Mouse (Mus musculus) erythroid progenitor cell, adult 5-6 weeks (primary cell): ENCODE data around the gene Med7. TPM values are rescaled to one million over a fixed set of nuclear protein-coding genes. Genes with fewer than 3 reads are reported as not detected.
"Not testable (repeated sequence)": the region's sequence is repeated elsewhere in the genome, so short reads cannot be mapped to it uniquely, and the experiment has no call there.

Experiments used
- ATAC-seq: replicated peaks from 2 replicates; pipeline ENCODE4 v1.8.0; 2016; ENCODE audit warnings: moderate number of reproducible peaks, mild to moderate bottlenecking, moderate TSS enrichment, inconsistent platforms; ENCODE audit not compliant: poor library complexity, low FRiP score, severe bottlenecking
- total RNA-seq, 2 experiments: library from RNA; stranded (forward) in 1 of 2; stranded (reverse) in 1 of 2; fragments of 150-400 nt in 1 of 2; fragments of 186-747, 209-891 nt in 1 of 2; gene quantifications; 2 replicates each; pipeline versions ENCODE4 v1.2.3 to v1.2.4; 2015 to 2017; ENCODE audit warnings: low replicate concordance in 2 of 2

The Med7 gene
- total RNA-seq, 2 experiments from 2014 or later: 65.5 to 166 TPM

DNA sequence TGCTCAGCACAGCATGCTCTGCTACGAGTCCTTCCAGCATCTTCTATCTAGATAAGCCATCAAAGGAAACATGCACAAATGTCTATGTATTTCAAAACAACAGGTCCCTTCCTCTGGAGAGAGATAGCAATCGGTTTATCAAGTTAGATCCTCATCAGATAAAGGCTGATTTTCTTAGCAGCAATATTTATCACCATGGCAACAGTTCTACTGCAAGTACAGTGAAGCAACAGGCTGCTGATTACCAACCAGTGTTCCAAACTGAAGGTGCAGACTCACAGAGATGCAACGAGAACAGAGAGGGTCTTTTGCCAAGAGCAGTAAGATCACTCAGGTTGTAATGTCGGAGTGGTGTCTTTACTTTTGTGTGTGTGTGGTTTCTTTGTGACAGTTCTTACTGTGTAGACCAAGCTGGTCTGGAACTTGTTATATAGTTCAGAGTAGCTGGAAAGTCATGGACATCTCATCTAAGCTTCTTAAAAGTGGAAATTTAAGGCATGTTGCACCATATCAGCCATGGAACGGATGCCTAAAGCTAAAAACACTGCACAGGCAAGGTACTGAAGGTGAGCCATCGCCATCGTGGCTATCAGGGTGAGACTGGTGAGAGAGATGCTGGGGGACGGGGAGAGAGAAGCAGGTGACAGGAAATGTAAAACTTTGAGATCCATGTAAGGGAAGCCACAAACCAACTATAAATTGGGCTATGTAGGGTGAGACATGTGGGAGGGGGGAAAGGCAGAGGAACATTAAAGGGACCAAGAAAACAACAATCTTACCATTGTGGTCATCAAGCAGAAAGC is 15.4 kb upstream of the Med7 start:
- ATAC-seq: no peak

GRCm38 (mm10) chr11:46428131-46428530 is 8.6 kb upstream of the Med7 start:
- ATAC-seq: not testable (repeated sequence)

DNA sequence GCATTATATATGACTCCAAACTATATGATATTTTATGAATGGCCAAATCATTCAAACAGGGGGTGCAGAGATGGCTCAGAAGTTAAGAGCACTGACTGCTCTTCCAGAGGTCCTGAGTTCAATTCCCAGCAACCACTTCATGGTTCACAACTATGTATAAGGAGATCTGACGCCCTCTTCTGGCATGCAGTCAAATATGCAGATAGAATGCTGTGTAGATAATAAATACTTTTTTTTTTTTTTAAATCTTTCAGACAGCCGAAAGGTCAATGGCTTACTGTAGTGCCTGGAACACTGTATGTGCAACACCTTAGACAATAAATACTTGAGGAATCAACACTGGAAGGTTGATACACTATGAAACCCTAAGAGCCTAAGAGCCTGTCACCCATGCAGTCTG is 6.6 kb upstream of the Med7 start:
- ATAC-seq: no peak

- peak; percentile 88 for ATAC-seq
These were observed 5.6 kb upstream of the Med7 start for GRCm38 (mm10) chr11:46431129-46431528.

GRCm38 (mm10) chr11:46435363-46435762 is 1.4 kb upstream of the Med7 start:
- ATAC-seq: no peak

DNA sequence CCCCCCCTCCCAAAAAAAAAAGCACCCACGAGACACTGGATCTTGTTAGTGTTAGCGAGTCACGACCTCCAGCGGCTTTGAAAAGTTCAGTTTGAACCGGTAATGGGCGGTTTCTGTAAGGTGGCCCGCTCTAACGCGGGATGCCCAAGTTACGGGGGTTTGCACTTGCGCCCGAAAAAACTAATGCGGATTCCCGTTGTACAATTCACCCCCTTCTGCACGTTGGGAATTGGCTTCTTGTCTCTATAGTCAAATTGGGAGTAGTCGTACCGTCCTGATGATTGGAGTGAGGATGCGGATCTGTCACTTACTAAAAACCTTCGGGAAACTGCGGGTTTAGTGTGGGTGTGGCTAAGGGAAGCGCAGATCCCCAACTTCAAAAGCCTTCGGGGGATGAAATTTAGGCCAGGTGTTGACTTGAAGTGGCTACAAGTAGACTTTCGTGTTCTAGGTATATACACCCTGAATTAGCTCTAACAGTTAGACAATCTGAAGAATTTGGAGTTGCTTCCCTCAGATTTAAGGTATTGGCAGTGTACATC is 805 bp downstream of the Med7 start:
- ATAC-seq: peak; percentile 66

DNA sequence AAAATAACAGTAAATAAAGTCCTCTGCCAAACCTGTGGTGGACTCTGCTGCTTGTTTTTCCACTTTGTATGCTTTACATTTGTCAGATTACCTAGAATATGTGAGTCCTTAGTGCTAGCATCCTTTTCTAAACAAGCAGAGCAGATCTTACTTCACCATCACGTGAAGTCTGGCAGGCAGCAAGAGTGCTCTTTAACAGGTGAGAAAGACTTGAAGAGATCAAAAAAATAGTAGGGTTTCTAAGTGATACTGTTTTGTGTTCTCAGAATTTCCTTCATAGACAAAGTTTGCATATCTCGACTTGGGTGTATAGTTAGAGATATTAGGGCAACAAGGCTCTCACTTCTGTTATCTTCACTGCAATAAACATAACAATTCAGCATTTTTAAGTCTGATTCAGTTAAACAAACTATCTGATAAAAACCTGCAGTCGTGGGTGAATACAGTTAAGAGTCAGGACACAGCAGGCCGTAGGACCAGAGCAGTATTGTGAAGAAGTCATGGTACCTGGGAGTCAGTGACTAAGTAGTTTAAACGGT is 2.3 kb downstream of the Med7 start:
- no peak for ATAC-seq

DNA sequence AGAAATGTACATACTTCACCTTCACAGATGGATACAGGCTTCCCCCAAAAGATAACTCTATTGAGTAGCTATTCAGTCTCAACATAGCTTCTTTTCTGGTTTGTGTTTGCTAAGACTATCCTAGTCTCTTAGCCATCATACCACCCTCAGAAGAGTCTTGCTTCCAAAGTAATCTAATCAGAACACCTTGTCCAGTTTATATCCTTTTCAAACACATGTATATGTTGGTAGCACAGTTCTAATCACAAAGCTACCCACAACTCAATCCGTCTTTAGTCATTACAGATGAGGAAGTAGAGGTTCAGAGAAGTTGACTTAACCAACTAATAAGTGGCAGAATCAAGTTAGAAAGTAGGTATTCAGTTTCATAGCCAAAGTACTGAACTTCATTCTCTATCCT is 5.0 kb downstream of the Med7 start:
- ATAC-seq: peak; percentile 54

- ATAC-seq: no peak
These were observed 6.4 kb downstream of the Med7 start for GRCm38 (mm10) chr11:46443152-46443551.

DNA sequence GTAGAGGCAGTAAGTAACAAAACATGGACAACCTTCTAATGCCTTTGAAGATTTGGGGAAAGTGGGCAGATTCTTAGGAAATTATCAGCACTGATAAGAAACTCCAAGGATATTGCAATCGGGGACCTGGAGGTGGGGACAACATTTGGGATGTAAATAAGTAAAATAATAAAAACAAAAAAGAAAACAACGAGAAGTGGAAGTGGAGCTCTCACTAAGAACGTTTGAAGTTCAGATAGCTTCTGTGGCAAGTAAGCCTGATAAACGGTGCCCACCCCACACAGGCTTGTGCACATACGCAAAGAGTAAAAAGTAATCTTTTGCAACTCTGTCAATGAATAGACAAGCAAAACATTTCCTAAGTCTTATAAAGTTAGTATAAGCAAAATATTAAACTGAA is 7.3 kb downstream of the Med7 start:
- ATAC-seq: no peak

GRCm38 (mm10) chr11:46446150-46446549 is 9.4 kb downstream of the Med7 start:
- ATAC-seq: no peak

GRCm38 (mm10) chr11:46447644-46448484 is 11.1 kb downstream of the Med7 start:
- ATAC-seq: no peak

DNA sequence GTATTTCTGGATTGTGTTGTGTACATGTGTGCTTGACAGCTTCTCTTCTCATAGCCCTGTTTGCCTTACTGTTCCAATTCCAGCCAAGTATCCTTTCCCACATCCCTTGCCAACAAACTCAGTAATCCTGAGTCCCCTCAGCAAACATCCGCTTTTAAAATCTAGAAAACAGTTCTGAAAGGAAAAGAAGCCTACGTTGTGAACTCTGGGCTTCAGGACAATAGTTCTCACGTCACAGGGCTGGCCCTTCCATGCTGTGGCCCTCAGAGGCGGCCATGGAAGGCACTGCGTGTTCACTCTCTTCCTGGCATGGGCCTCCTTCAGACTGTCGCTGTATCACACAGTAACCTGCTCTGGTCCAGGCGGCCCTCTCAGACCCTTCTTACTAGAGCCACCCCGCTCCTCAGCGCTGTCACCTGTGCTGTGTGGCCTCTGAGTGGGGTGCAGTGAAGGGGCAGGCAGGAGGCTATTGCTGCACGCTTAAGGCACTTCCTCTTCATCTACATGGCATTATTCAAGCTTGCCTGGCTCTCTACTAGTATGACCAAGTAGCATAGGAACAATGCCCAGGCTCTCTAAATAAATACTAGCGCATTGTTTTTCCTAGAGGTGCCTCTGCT is 12.8 kb downstream of the Med7 start:
- ATAC-seq: no peak

DNA sequence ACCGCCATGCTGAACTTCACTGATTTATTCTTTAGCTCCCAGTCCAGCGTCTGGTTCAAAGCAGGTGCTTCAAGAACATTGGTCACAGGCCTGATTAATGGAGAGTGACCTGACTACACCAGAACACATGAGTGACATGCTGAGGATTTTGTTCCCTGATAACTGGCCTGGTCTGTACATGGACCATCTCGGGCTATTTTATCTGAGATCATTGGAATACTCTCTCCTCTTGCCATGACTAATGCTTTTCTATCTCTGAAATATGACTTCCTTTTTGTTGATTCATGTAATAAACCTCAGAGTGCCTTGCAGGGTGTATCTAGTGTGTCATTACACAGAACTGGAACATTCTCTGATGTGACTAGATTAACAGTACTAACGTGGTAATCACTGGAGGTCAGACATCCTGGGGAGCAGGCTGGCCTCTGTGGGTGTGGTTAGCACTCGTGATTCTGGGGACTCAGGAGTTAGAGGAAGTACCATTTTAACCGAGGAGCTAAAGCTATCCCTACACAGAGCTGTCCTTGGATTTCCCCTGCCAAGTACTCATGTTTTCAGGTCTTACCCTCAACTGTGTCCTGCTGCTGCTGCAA is 17.8 kb downstream of the Med7 start, which contains the start of gene Havcr2:
Gene Havcr2 (plus strand): TSS at position 483 of the 593 bp plus-strand sequence.
- 0 out of 2 replicates have a peak, but pooled peaks have one; percentile 56 for ATAC-seq

GRCm38 (mm10) chr11:46459960-46460359 is 23.2 kb downstream of the Med7 start:
- no peak for ATAC-seq

GRCm38 (mm10) chr11:46461362-46461761 is 24.6 kb downstream of the Med7 start:
- ATAC-seq: no peak

- no peak for ATAC-seq
These were observed 25.2 kb downstream of the Med7 start for GRCm38 (mm10) chr11:46461931-46462330.

- no peak for ATAC-seq
These were observed 30.2 kb downstream of the Med7 start for GRCm38 (mm10) chr11:46466878-46467277.

DNA sequence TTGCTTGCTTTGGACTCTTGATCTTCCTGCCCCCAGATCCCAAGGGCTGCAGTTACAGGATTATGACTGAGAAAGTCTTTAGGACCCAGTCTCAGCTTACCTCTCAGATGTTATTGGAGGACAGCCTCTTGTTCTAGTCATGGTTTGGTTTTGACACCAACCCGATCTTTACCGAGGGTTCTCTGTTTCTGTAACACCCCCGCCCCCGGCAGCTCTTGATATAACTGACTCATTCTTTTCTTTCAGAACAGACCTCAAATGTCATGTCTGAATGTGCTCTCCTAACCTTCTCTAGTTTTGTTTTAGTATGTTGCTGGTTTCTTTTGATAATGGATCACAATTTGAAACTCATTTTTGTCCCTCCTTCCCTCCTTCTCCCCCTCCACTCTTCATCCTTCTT is 37.5 kb downstream of the Med7 start:
- ATAC-seq: no peak

DNA sequence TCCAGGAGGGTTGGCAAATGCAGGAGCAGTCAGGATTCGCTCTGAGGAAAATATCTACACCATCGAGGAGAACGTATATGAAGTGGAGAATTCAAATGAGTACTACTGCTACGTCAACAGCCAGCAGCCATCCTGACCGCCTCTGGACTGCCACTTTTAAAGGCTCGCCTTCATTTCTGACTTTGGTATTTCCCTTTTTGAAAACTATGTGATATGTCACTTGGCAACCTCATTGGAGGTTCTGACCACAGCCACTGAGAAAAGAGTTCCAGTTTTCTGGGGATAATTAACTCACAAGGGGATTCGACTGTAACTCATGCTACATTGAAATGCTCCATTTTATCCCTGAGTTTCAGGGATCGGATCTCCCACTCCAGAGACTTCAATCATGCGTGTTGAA is 42.6 kb downstream of the Med7 start:
- no peak for ATAC-seq
